Mouse (Mus musculus) brain, embryonic 14.5 days (tissue): ENCODE measurements around the gene Tyw5. TPM values are rescaled to one million over a fixed set of nuclear protein-coding genes. Genes with fewer than 3 reads are reported as not detected.

ENCODE experiments used
- DNase-seq: peaks from one replicate; pipeline ENCODE4 v3.0.0-alpha.2; 2011; ENCODE audit warnings: low read depth
- CTCF ChIP-seq: fragments of 200-500 bp; IDR thresholded peaks from 2 replicates; pipeline ENCODE4 v1.5.1; 2012; ENCODE audit warnings: inconsistent platforms, mild to moderate bottlenecking, moderate library complexity, borderline replicate concordance; ENCODE audit not compliant: insufficient read depth, insufficient read length; ENCODE audit errors: extremely low read depth
- POLR2A ChIP-seq: fragments of 200-500 bp; IDR thresholded peaks from 2 replicates; pipeline ENCODE4 v1.6.1; 2012; ENCODE audit warnings: mild to moderate bottlenecking, inconsistent platforms, borderline replicate concordance; ENCODE audit not compliant: poor library complexity, insufficient read depth, insufficient read length, severe bottlenecking; ENCODE audit errors: extremely low read depth
- polyA plus RNA-seq: library from polyadenylated mRNA; depleted of rRNA; stranded (reverse); fragments of >200 nt; gene quantifications from 2 replicates; pipeline ENCODE4 v1.2.3, GENCODE M21; 2012; rRNA removed

Tyw5 gene
- 19.3 and 21.5 TPM in 2 replicates for polyA plus RNA-seq

GRCm38 (mm10) chr1:57406187-57407151 is at the start of gene Tyw5, which contains the start of gene Maip1:
Tyw5 (minus strand) TSS chr1:57407101.
Maip1 (plus strand) TSS chr1:57406328.
- DNase-seq = peak; percentile 93
- TF ChIP-seq CTCF (no peak), POLR2A (peak; percentile 41; the same call in 1 of the 2 replicates)

GRCm38 (mm10) chr1:57450241-57450640 is 43.3 kb upstream of the Tyw5 start:
- no peak for DNase-seq
- no peak for TF ChIP-seq CTCF
- TF ChIP-seq POLR2A = no peak

- DNase-seq = peak; percentile 19
- TF ChIP-seq POLR2A = no peak
- no peak for TF ChIP-seq CTCF
These were observed 38.8 kb upstream of the Tyw5 start for GRCm38 (mm10) chr1:57445679-57446078.

GRCm38 (mm10) chr1:57440771-57441170 is 33.9 kb upstream of the Tyw5 start:
- DNase-seq = no peak
- TF ChIP-seq CTCF = no peak
- TF ChIP-seq POLR2A = no peak

GRCm38 (mm10) chr1:57439026-57439425 is 32.1 kb upstream of the Tyw5 start:
- TF ChIP-seq POLR2A (no peak), CTCF (no peak)
- DNase-seq = no peak

- DNase-seq = peak; percentile 84
- TF ChIP-seq CTCF (no peak), POLR2A (no peak)
These were observed 30.1 kb upstream of the Tyw5 start for GRCm38 (mm10) chr1:57436954-57437353.

GRCm38 (mm10) chr1:57436408-57436807 is 29.5 kb upstream of the Tyw5 start:
- peak; percentile 41 for DNase-seq
- TF ChIP-seq CTCF (no peak), POLR2A (no peak)

GRCm38 (mm10) chr1:57433141-57433540 is 26.2 kb upstream of the Tyw5 start:
- no peak for DNase-seq
- TF ChIP-seq POLR2A (no peak), CTCF (no peak)

GRCm38 (mm10) chr1:57429786-57430483 is 23.0 kb upstream of the Tyw5 start:
- no peak for TF ChIP-seq CTCF
- no peak for TF ChIP-seq POLR2A
- peak; percentile 86 for DNase-seq

- DNase-seq = peak; percentile 95
- TF ChIP-seq CTCF (peak; percentile 84; the same call in 1 of the 2 replicates), POLR2A (no peak)
These were observed 21.7 kb upstream of the Tyw5 start for GRCm38 (mm10) chr1:57428368-57429308.

- DNase-seq = peak; percentile 90
- TF ChIP-seq POLR2A = no peak
- peak; percentile 61; the same call in 1 of the 2 replicates for TF ChIP-seq CTCF
These were observed 16.8 kb upstream of the Tyw5 start for GRCm38 (mm10) chr1:57423696-57424095.

GRCm38 (mm10) chr1:57413397-57413796 is 6.5 kb upstream of the Tyw5 start:
- no peak for DNase-seq
- no peak for TF ChIP-seq POLR2A
- TF ChIP-seq CTCF = no peak
